Mouse (Mus musculus) myocyte (in vitro differentiated cells): Measurements from ENCODE around the gene Emb.

Source experiments
- MAX ChIP-seq: IDR thresholded peaks from one replicate; pipeline ENCODE4 v1.6.1; 2011; ENCODE audit warnings: low read depth, mild to moderate bottlenecking, control low read depth
- MYOD1 ChIP-seq, 3 experiments: IDR thresholded peaks; one replicate each; pipeline ENCODE4 v1.6.1; 2011; ENCODE audit warnings: control low read depth in 2 of 3, low read depth in 2 of 3, mild to moderate bottlenecking in 2 of 3, moderate library complexity in 1 of 3; ENCODE audit not compliant: insufficient read length in 2 of 3, control insufficient read depth in 1 of 3
- MYOG ChIP-seq, 3 experiments: IDR thresholded peaks; one replicate each; pipeline ENCODE4 v1.6.1; 2011; ENCODE audit warnings: control low read depth in 2 of 3, low read depth in 2 of 3, mild to moderate bottlenecking in 2 of 3; ENCODE audit not compliant: insufficient read length in 2 of 3, control insufficient read depth in 1 of 3, insufficient read depth in 1 of 3
- POLR2A ChIP-seq: IDR thresholded peaks from one replicate; pipeline ENCODE4 v1.6.1; 2011; ENCODE audit warnings: low read depth, mild to moderate bottlenecking, control low read depth, moderate library complexity; ENCODE audit not compliant: insufficient read length
- TCF12 ChIP-seq: IDR thresholded peaks from one replicate; pipeline ENCODE4 v1.6.1; 2011; ENCODE audit warnings: mild to moderate bottlenecking, control low read depth; ENCODE audit not compliant: poor library complexity, insufficient read depth, severe bottlenecking
- USF1 ChIP-seq: IDR thresholded peaks from one replicate; pipeline ENCODE4 v1.6.1; 2011; ENCODE audit warnings: low read depth, mild to moderate bottlenecking, control low read depth, moderate library complexity

- TF ChIP-seq TCF12 (no peak), POLR2A (no peak), MYOG (IDR thresholded peaks at IDR 0.05; ENCODE audit: control insufficient read depth in 1 of 3, insufficient read depth in 1 of 3, insufficient read length in 2 of 3, low read depth in 2 of 3) (no peak), MYOD1 (IDR thresholded peaks at IDR 0.05; ENCODE audit: control insufficient read depth in 1 of 3, insufficient read length in 2 of 3, low read depth in 2 of 3) (no peak), USF1 (no peak), MAX (no peak)
Observed at GRCm38 (mm10) chr13:117217621-117218020, 9.3 kb downstream of the Emb start.
